ENCODE assay signal across 9 mouse cellular contexts in the genomic region with DNA sequence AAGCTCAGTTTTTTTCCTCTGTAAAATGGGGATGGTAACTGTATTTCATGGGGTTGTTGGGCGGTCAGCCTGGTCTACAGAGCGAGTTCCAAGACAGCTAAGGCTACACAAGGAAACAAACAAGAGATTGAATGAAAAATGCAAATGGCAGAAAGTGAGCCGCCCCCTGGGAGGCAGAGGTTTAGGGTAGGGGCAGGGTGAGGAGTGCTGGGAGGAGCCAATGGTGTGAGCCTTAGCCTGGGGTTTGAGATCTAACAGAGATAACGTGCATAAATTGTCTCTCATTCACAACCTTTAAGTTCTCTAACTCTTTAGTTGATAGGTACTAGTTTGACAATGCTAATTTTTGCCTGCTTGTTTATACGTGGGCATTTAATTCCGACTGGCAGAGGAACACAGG. TPM values are rescaled to one million over a fixed set of nuclear protein-coding genes. Genes with fewer than 3 reads are reported as not detected.
DNase-seq lines count a peak whose midpoint lies in the region; ATAC-seq and TF ChIP-seq lines count a peak whose summit lies in the region.
"Had no signal": no experiment of that assay in that cellular context is flagged by ENCODE, and none has a peak within 500 bp of the region (broad histone marks: within the 10 kb centered on the region; RNA-seq: fewer than 3 reads in every experiment).

No protein-coding gene starts in this region.

- no peaks in the 10 kb centered on the region for H3K9me3 ChIP-seq in heart, embryonic 11.5 days (replicated peaks; ENCODE audit: control insufficient read depth, low read length)
- H3K9me3 ChIP-seq in ES-E14 (ENCODE audit: control insufficient read depth, insufficient read depth, low read depth, low read length): no peaks in the 10 kb centered on the region
- no peaks in the 10 kb centered on the region for H3K9me3 ChIP-seq in forebrain, postnatal 0 days (ENCODE audit: low read length)

- H3K36me3 ChIP-seq in heart, embryonic 11.5 days (ENCODE audit: control insufficient read depth, insufficient read depth, low read length): no peaks in the 10 kb centered on the region
- H3K36me3 ChIP-seq in ES-E14 (ENCODE audit: control insufficient read depth, insufficient read depth, low read length, poor library complexity, severe bottlenecking): no peaks in the 10 kb centered on the region
- no peaks in the 10 kb centered on the region for H3K36me3 ChIP-seq in forebrain, postnatal 0 days (ENCODE audit: insufficient read depth)
- no peaks in the 10 kb centered on the region; the same call in 1 of the 2 replicates for H3K36me3 ChIP-seq in macrophage (ENCODE audit: inconsistent target)

- H3K4me1 ChIP-seq in heart, embryonic 11.5 days (ENCODE audit: control insufficient read depth, insufficient read depth, low read length): no peaks in the 10 kb centered on the region
- H3K4me1 ChIP-seq in ES-E14 (ENCODE audit: control insufficient read depth in 2 of 2, insufficient read depth in 2 of 2, low read length in 2 of 2, poor library complexity in 1 of 2): 0 out of 4 replicates have a peak, but pooled peaks cover 0 to 4% of the 10 kb centered on the region in 2 experiments
- no peaks in the 10 kb centered on the region for H3K4me1 ChIP-seq in forebrain, postnatal 0 days (ENCODE audit: insufficient read depth)

- no peak overlapping the region for H3K9ac ChIP-seq in heart, embryonic 11.5 days (ENCODE audit: low read depth, low read length)
- H3K9ac ChIP-seq in ES-E14 (ENCODE audit: insufficient read depth, low read depth, low read length, poor library complexity, severe bottlenecking): no peak overlapping the region
- H3K9ac ChIP-seq in forebrain, postnatal 0 days: 0 out of 2 replicates have a peak overlapping the region, but pooled peaks have one; percentile 10

- no peak for DNase-seq in heart, postnatal 36 days
- no peak for DNase-seq in ES-E14 (ENCODE audit: low read depth, low spot score)
- DNase-seq in forebrain, postnatal 0 days: no peak
- DNase-seq in natural killer cell, adult 2 months (ENCODE audit: low spot score in 2 of 2): no peak
- DNase-seq in urinary bladder, postnatal 25 days (ENCODE audit: low spot score): no peak
- no peak for DNase-seq in thymus, postnatal 25 days

- H3K27ac ChIP-seq in heart, embryonic 11.5 days (ENCODE audit: low read depth, low read length): no peak overlapping the region
- no peak overlapping the region for H3K27ac ChIP-seq in ES-E14 (ENCODE audit: insufficient read depth, low read depth, low read length, poor library complexity, severe bottlenecking)
- 0 out of 2 replicates have a peak overlapping the region, but pooled peaks have one; percentile 21 for H3K27ac ChIP-seq in forebrain, postnatal 0 days (ENCODE audit: low read depth, low read length)
- no peak overlapping the region for H3K27ac ChIP-seq in macrophage

- TF ChIP-seq CTCF in forebrain, postnatal 0 days (IDR thresholded peaks at IDR 0.05; ENCODE audit: low read depth): no peak

- H3K4me3 ChIP-seq in heart, embryonic 11.5 days (ENCODE audit: low read depth, low read length): peak overlapping the region; percentile 62
- H3K4me3 ChIP-seq in ES-E14 (ENCODE audit: insufficient read depth in 1 of 2, low read depth in 1 of 2, low read length in 2 of 2, poor library complexity in 1 of 2, severe bottlenecking in 1 of 2) (peak overlapping the region; percentile 88 to 97), macrophage (ENCODE audit: inconsistent target) (peak overlapping the region; percentile 46; the same call in 1 of the 2 replicates)
- peak overlapping the region; percentile 53 for H3K4me3 ChIP-seq in forebrain, postnatal 0 days (ENCODE audit: low read depth, low read length)

- peaks cover 8% of the 10 kb centered on the region; the same call in 1 of the 2 replicates for H3K79me2 ChIP-seq in macrophage (ENCODE audit: inconsistent target)

- peak overlapping the region; percentile 59 for H3K4me2 ChIP-seq in heart, embryonic 11.5 days
- H3K4me2 ChIP-seq in forebrain, postnatal 0 days (ENCODE audit: low read depth): peak overlapping the region; percentile 49

- 12% methylated on average over 6 of the region's 6 CpGs for WGBS in heart, embryonic 11.5 days (ENCODE audit: insufficient replicate concordance)
- 34% methylated on average over 6 of the region's 6 CpGs for WGBS in forebrain, postnatal 0 days
- WGBS in macrophage (ENCODE audit: missing documents): 21% methylated on average over 6 of the region's 6 CpGs

- peak; percentile 49 for ATAC-seq in heart, embryonic 11.5 days (replicated peaks; ENCODE audit: insufficient number of reproducible peaks, low FRiP score, low TSS enrichment)
- peak; percentile 89 for ATAC-seq in forebrain, postnatal 0 days

- intact Hi-C loops in heart, postnatal 36 days (cut with DNase I): loop anchor here (10.0 kb wide), 1 partner anchor 590 kb away; a partner anchor contains a TSS

- in situ Hi-C loops in ES-E14 (cut with MboI; ENCODE audit: low sequenced_read_pairs in 2 of 2, unreplicated experiment in 2 of 2): no loop called here

- H3K27me3 ChIP-seq in heart, embryonic 11.5 days (ENCODE audit: control insufficient read depth, insufficient read depth, low read length): no peaks in the 10 kb centered on the region
- H3K27me3 ChIP-seq in forebrain, postnatal 0 days (ENCODE audit: insufficient read depth, low read length): no peaks in the 10 kb centered on the region

TF ChIP-seq in ES-E14, 5 proteins besides CTCF, POLR2A, EP300 and RAD21:
- no peak for TF ChIP-seq CHD2 (IDR thresholded peaks at IDR 0.05; ENCODE audit: low read depth, low read length)
- TF ChIP-seq ZC3H11A (IDR thresholded peaks at IDR 0.05; ENCODE audit: borderline replicate concordance, low read depth, low read length): no peak

RNA-seq across cellular contexts. Expression of a gene that starts 0.3 kb away (rescaled TPM):
- 18.1 and 18.7 TPM in 2 replicates for polyA plus RNA-seq in heart, embryonic 11.5 days (2014; fragmentation: Nextera tagmentation; extraction: Ambion mirVana)
- total RNA-seq in heart, postnatal 36 days (2021): 1 to 10 TPM; 1.5 to 2.6 TPM
- total RNA-seq in ES-E14 (2012; rRNA removed): 10.6 and 18.4 TPM in 2 replicates
- total RNA-seq in forebrain, postnatal 0 days (2014; rRNA removed): 9.7 and 13.1 TPM in 2 replicates
- 28.5 and 30.3 TPM in 2 replicates for polyA plus RNA-seq in forebrain, postnatal 0 days (2015; fragmentation: Nextera tagmentation; extraction: Ambion mirVana)
- 10 to 100 TPM in 1 of 26 experiments, 1 to 10 TPM in 24, under 1 TPM in 1; 0.93 to 11.3 (median 5.2) TPM for total RNA-seq in macrophage (2018; cell fraction: chromatin; rRNA removed)
- 1 to 10 TPM; 3.2 to 5.8 (median 4.2) TPM for total RNA-seq in macrophage (2018; cell fraction: cytosol; rRNA removed)
- total RNA-seq in macrophage (2018; cell fraction: nucleus; rRNA removed): 1 to 10 TPM in 25 of 26 experiments, under 1 TPM in 1; 0.95 to 9.1 (median 3.9) TPM
- 3.2 to 8.2 TPM (median 6.5 TPM) in 3 replicates for polyA plus RNA-seq in macrophage (2018)

RNA-seq across cellular contexts. Expression of a gene that starts 20.2 kb away (rescaled TPM):
- polyA plus RNA-seq in heart, embryonic 11.5 days (2014; fragmentation: Nextera tagmentation; extraction: Ambion mirVana): not detected in 2 replicates
- not detected for total RNA-seq in heart, postnatal 36 days (2021)
- total RNA-seq in ES-E14 (2012; rRNA removed): not detected in 2 replicates
- 0.14 TPM in 1 of 2 replicates, not detected in the other for total RNA-seq in forebrain, postnatal 0 days (2014; rRNA removed)
- not detected in 2 replicates for polyA plus RNA-seq in forebrain, postnatal 0 days (2015; fragmentation: Nextera tagmentation; extraction: Ambion mirVana)
- total RNA-seq in macrophage (2018; cell fraction: chromatin; rRNA removed): not detected
- not detected for total RNA-seq in macrophage (2018; cell fraction: cytosol; rRNA removed)
- total RNA-seq in macrophage (2018; cell fraction: nucleus; rRNA removed): not detected
- polyA plus RNA-seq in macrophage (2018): not detected in 3 replicates
- total RNA-seq: left cerebral cortex, postnatal 10 days had no signal
